Mouse (Mus musculus) intestine, embryonic 15.5 days (tissue): ENCODE data around the gene Chst8. TPM values are rescaled to one million over a fixed set of nuclear protein-coding genes. Genes with fewer than 3 reads are reported as not detected.

ENCODE experiments used
- ATAC-seq: fragments of 200-750 bp; cut with Nextera tagmentation; 2 replicates; pipeline ENCODE4 v1.8.0; 2017; ENCODE audit warnings: moderate TSS enrichment, moderate library complexity
- H3K27ac ChIP-seq: fragments of 300-500 bp; sonication (generic); 2 replicates; pipeline ENCODE4 v1.5.1; 2015; ENCODE audit warnings: mild to moderate bottlenecking, inconsistent platforms
- H3K27me3 ChIP-seq: fragments of 300-500 bp; sonication (generic); replicated peaks from 2 replicates; pipeline ENCODE4 v1.6.1; 2015; ENCODE audit warnings: inconsistent platforms
- H3K36me3 ChIP-seq: fragments of 300-500 bp; sonication (generic); 2 replicates; pipeline ENCODE4 v1.6.1; 2015; ENCODE audit warnings: inconsistent platforms
- H3K4me1 ChIP-seq: fragments of 300-500 bp; sonication (generic); replicated peaks from 2 replicates; pipeline ENCODE4 v1.6.1; 2015; ENCODE audit warnings: inconsistent platforms
- H3K4me2 ChIP-seq: fragments of 300-500 bp; sonication (generic); replicated peaks from 2 replicates; pipeline ENCODE4 v1.6.1; 2015; ENCODE audit warnings: mild to moderate bottlenecking, inconsistent platforms
- H3K4me3 ChIP-seq: fragments of 300-500 bp; sonication (generic); replicated peaks from 2 replicates; pipeline ENCODE4 v1.5.1; 2015; ENCODE audit warnings: inconsistent platforms
- H3K9ac ChIP-seq: fragments of 300-500 bp; sonication (generic); 2 replicates; pipeline ENCODE4 v1.6.1; 2015; ENCODE audit warnings: inconsistent platforms
- H3K9me3 ChIP-seq: fragments of 300-500 bp; sonication (generic); 2 replicates; pipeline ENCODE4 v1.6.1; 2016; ENCODE audit warnings: inconsistent platforms
- WGBS: fragments of 180-500 bp; shearing (Covaris S2); methylation state at CpG from one replicate; pipeline ENCODE4 v1.1.7; 2015; 5-methylcytosine and 5-hydroxymethylcytosine counted together
- polyA plus RNA-seq: library from polyadenylated mRNA; unstranded; fragments of >200 nt; fragmentation: Nextera tagmentation; extraction: Ambion mirVana; gene quantifications from 2 replicates; pipeline ENCODE4 v1.2.1, GENCODE M21; 2015

Chst8 gene
- polyA plus RNA-seq, 1 experiment from 2014 or later, result 3.2 TPM

DNA sequence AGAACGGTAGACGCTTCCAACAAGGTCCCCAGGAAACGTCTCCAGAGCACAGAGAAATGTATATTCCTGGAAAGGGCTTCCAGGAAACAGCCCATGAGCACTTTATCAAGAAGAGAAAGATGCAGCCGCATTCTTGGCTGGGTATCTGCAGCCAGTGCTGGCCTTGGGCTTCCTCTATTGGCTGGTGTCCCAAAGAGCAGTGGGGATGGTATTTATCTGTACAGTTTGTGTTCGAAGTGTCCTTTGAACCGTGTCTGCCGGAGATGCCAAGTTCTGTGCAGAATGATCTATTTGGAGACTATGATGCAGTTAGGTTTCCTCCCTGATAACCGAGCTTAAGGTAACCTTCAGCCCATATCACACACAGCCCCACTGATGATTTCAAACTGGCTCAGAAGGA is 43.0 kb downstream of the Chst8 start:
- H3K9me3 ChIP-seq, result no peaks in the 10 kb centered on the region
- H3K27me3 ChIP-seq, result no peaks in the 10 kb centered on the region
- no peaks in the 10 kb centered on the region for H3K4me1 ChIP-seq
- no peak for ATAC-seq
- no peak overlapping the region for H3K9ac ChIP-seq
- H3K27ac ChIP-seq, result no peak overlapping the region
- no peak overlapping the region for H3K4me2 ChIP-seq
- WGBS, result 55% methylated on average over 8 of the region's 8 CpGs
- no peak overlapping the region for H3K4me3 ChIP-seq
- no peaks in the 10 kb centered on the region for H3K36me3 ChIP-seq

DNA sequence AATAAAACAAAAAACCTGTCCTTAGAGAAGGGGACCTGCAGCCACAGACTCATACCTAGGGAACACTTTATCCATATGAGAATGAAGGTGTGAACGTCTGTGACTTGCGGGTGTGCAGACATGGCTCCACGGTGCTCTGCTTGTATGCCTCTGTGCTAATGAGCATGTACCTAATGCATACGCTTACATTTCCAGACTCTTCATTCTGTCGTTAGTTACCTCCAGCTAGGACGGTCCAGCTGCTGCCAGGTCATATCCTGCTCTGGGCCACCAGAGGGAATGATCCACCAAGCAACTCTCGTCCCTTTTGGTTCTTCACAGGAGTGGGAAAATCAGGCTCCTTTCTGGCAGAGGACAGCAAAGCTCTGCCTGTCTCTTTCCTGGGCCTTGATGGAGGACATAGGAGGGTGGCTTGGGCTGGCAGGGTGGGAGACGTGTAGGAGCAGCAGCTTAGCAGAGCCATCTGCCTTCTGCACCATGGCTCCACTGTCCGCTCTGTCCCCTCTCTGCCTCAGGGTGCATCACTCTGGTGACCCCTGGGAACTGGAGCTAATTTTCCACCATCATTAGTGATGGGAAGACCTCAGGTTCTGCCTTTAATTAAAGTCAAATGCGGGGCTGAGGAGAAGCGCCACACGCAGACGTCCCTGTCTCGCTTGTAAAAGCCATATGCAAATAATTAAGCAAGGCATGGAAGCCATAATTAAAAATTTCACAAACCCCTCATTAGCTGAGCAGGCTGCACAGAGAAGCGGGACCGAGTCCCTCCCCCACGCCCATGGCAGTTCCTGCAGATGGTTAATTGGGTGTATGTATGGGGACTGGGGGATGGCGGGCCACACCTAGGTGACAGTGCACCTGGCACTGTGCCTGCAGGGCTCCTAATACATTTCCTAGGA is 48.0 kb downstream of the Chst8 start:
- Histone ChIP-seq H3K4me2 (no peak overlapping the region), H3K9me3 (no peaks in the 10 kb centered on the region), H3K36me3 (no peaks in the 10 kb centered on the region), H3K27me3 (no peaks in the 10 kb centered on the region), H3K9ac (no peak overlapping the region), H3K27ac (no peak overlapping the region), H3K4me1 (no peaks in the 10 kb centered on the region), H3K4me3 (no peak overlapping the region)
- ATAC-seq, result no peak
- WGBS, result 75% methylated on average over 18 of the region's 18 CpGs

DNA sequence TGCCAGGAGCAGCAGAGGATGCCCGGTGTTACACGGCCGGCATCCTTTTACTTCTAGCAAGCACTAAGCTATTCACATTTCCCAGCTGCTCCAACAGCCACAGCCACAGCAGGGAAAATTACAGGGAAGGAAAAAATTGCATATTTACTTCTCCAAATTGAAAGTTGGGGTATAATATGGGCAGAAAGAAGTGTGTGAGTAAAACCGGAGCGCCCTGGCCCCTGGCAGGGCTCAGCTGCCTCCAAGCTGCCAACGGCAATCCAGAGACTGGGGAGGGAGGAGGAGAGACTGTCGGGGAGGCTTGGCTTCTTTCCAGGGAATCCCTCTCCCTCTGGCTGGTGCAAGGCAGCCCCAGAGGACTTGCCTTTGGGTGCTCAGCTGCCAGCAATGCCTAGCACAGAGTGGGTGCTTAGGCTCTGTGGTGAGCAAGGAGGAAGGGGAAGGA is 53.1 kb downstream of the Chst8 start:
- no peak overlapping the region for H3K27ac ChIP-seq
- H3K9ac ChIP-seq, result no peak overlapping the region
- WGBS, result 53% methylated on average over 7 of the region's 7 CpGs
- H3K9me3 ChIP-seq, result no peaks in the 10 kb centered on the region
- H3K4me2 ChIP-seq, result no peak overlapping the region
- H3K27me3 ChIP-seq, result no peaks in the 10 kb centered on the region
- no peak for ATAC-seq
- 0 out of 2 replicates have a peak, but pooled peaks cover 3% of the 10 kb centered on the region for H3K4me1 ChIP-seq
- H3K4me3 ChIP-seq, result no peak overlapping the region
- H3K36me3 ChIP-seq, result no peaks in the 10 kb centered on the region

DNA sequence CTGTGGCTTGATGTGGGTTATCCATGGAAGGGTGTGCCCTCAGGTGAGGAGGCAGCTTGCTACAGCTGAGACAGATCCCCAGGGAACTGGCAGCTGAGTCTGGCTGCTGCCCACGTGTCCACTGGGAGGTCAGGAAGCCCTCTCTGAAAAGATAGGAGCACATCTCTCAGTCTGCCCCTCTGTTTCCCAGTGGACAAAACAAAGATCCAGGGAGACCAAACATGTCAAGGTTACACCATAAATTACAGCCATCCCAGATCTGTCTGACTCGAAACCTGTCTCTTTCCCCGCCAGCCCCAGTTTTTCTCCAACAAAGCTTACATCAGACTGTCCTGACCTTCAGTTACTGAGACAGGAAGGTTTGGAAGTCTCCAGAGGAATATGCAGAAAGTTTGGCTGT is 53.8 kb downstream of the Chst8 start:
- H3K9me3 ChIP-seq, result no peaks in the 10 kb centered on the region
- H3K27me3 ChIP-seq, result no peaks in the 10 kb centered on the region
- 42% methylated on average over 3 of the region's 3 CpGs for WGBS
- H3K4me2 ChIP-seq, result no peak overlapping the region
- ATAC-seq, result no peak
- H3K4me3 ChIP-seq, result no peak overlapping the region
- H3K9ac ChIP-seq, result no peak overlapping the region
- H3K27ac ChIP-seq, result no peak overlapping the region
- H3K36me3 ChIP-seq, result no peaks in the 10 kb centered on the region
- H3K4me1 ChIP-seq, result 0 out of 2 replicates have a peak, but pooled peaks cover 3% of the 10 kb centered on the region

DNA sequence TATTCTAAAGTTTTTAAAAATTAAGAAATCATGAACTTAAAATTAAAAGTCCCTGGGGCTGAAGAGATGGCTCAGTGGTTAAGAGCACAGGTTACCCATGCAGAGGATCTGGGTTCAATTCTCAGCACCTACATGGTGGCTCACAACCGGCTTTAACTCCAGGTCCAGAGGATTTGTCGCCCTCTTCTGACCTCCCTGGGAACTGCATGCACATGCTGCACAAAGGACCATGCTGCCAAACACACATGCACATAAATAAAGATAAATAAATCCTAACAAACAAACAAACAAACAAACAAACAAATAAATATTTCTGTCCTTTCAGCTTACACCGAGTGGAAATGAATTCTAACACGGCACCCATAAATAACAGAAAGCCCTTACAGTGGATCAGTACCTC is 55.0 kb downstream of the Chst8 start:
- H3K4me3 ChIP-seq, result no peak overlapping the region
- ATAC-seq, result no peak
- H3K9ac ChIP-seq, result no peak overlapping the region
- no peaks in the 10 kb centered on the region for H3K27me3 ChIP-seq
- peaks cover 5% of the 10 kb centered on the region; the same call in 1 of the 2 replicates for H3K4me1 ChIP-seq
- WGBS, result 80% methylated on average over 4 of the region's 4 CpGs
- no peak overlapping the region for H3K4me2 ChIP-seq
- H3K27ac ChIP-seq, result no peak overlapping the region
- H3K36me3 ChIP-seq, result no peaks in the 10 kb centered on the region
- H3K9me3 ChIP-seq, result no peaks in the 10 kb centered on the region

DNA sequence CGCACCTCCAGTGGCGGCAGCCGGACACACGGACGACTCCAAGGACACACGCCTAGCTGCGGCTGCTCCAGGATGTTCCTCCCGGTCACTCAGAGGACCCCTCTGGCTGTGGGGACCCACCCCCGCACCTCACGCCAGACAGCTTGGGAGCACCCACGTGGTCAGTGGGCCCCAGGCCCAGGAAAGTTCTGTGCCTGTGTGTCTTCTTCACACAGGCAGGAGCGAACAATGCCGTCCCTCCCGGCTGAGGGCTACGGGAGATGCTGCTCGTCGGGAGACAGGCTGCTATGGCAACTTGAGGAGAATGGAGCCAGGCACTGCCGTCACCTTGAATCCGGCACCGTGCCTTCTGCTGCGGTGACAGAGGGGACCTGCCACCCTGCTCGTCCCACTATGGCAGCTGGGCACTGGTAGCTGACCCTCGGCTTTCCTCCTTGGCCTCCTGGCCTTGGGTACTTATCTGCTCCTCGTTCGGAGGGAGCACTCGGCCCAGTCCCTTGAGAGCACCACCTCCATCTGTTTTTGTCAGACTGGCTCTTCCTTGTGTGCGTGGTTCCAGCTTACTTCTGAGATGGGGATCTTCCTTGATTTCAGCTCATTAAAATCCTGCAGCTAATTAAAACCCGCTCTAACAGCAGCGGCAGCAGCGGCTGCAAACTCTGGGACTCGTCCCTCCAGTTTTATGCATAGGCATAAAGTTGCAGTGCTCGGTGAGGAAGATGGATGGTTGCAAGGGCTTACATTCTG is 59.2 kb downstream of the Chst8 start:
- no peak overlapping the region for H3K9ac ChIP-seq
- no peaks in the 10 kb centered on the region for H3K27me3 ChIP-seq
- H3K27ac ChIP-seq, result no peak overlapping the region
- H3K4me2 ChIP-seq, result no peak overlapping the region
- 67% methylated on average over 32 of the region's 32 CpGs for WGBS
- no peaks in the 10 kb centered on the region for H3K9me3 ChIP-seq
- H3K4me1 ChIP-seq, result peaks cover 6% of the 10 kb centered on the region; the same call in 1 of the 2 replicates
- H3K4me3 ChIP-seq, result no peak overlapping the region
- 0 out of 2 replicates have a peak, but pooled peaks have one; percentile 25 for ATAC-seq
- H3K36me3 ChIP-seq, result no peaks in the 10 kb centered on the region

DNA sequence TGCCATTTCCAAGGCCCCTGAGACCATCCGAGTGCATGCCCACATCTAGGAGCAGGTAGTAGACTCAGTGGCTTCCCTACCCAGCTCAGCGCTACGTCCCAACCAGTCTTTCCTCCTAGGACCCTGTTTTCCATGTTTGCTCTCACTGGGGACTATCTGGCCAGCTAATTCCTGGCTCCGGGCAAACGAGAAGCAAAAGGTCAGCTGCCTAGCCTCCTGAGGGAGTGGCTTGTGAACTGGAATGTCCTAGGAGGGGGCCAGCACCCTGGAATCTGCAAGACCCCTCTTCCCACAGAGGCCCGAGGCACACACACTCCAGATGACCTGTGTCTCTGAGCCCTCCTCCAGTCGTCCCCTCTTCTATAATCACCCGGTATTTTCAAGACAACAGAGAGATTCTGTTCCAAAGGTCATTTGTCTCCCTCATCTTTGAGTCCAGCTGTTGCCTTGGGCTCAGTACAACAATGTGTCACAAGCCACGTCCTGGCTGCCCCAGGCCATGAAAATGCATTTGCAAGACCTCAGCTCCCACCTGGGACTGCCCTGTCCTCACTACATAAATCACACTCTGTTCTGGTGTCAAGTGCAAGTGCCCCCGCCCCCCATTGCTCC is 60.3 kb downstream of the Chst8 start:
- Histone ChIP-seq H3K27ac (no peak overlapping the region), H3K9ac (no peak overlapping the region), H3K27me3 (no peaks in the 10 kb centered on the region), H3K4me1 (peaks cover 6% of the 10 kb centered on the region; the same call in 1 of the 2 replicates), H3K4me3 (no peak overlapping the region), H3K9me3 (no peaks in the 10 kb centered on the region), H3K36me3 (no peaks in the 10 kb centered on the region), H3K4me2 (no peak overlapping the region)
- 0 out of 2 replicates have a peak, but pooled peaks have one; percentile 31 for ATAC-seq
- WGBS, result 31% methylated on average over 10 of the region's 10 CpGs

DNA sequence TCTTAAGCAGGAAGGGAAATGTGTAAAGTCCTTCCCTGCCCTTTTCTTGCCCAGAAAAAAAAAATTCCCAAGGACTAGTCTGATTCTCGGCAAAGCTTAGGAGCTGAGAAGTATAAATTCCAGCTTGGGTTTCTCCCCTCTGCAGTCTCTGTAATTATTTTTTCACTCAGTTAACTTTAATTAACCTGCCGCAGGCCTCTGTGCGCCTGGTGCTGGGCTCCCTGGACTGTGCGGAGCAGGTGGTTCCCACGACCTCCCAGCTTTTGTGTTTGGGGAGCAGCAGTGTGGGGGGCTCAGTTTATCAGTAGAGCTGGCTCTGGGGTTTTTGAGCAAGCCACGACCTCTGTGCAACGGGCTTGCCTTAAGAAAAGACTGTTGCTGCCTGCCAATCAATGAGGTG is 62.2 kb downstream of the Chst8 start:
- no peak for ATAC-seq
- peaks cover 16% of the 10 kb centered on the region for H3K4me1 ChIP-seq

DNA sequence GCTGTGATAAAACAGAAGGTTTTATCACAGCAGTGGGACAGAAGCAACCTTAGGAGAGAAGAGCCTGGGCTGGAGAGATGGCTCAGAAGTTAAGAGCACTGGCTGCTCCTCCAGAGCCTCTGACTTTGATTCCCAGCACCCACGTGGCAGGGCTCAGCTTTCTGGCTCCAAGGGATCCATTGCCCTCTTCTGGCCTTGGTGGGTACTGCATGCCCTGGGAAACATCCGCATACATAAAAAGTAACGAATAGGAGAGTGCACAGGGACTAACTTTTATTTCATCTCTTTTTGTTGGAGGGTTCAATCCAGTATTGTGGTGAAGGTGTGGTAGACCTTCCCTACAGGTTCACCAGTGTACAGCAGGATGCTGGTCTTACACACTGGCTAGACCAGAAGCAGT is 62.8 kb downstream of the Chst8 start:
- Histone ChIP-seq H3K4me2 (no peak overlapping the region), H3K36me3 (no peaks in the 10 kb centered on the region), H3K4me1 (peaks cover 16% of the 10 kb centered on the region), H3K4me3 (no peak overlapping the region), H3K9ac (no peak overlapping the region), H3K27ac (no peak overlapping the region), H3K27me3 (no peaks in the 10 kb centered on the region), H3K9me3 (no peaks in the 10 kb centered on the region)
- WGBS, result 53% methylated on average over 3 of the region's 3 CpGs
- ATAC-seq, result no peak

More for the DNA sequence above, 62.2 kb downstream of the Chst8 start:
- no peaks in the 10 kb centered on the region for H3K9me3 ChIP-seq
- H3K27ac ChIP-seq, result no peak overlapping the region
- H3K4me2 ChIP-seq, result no peak overlapping the region
- H3K9ac ChIP-seq, result no peak overlapping the region
- WGBS, result 73% methylated on average over 7 of the region's 7 CpGs
- H3K4me3 ChIP-seq, result no peak overlapping the region
- no peaks in the 10 kb centered on the region for H3K36me3 ChIP-seq
- H3K27me3 ChIP-seq, result no peaks in the 10 kb centered on the region

DNA sequence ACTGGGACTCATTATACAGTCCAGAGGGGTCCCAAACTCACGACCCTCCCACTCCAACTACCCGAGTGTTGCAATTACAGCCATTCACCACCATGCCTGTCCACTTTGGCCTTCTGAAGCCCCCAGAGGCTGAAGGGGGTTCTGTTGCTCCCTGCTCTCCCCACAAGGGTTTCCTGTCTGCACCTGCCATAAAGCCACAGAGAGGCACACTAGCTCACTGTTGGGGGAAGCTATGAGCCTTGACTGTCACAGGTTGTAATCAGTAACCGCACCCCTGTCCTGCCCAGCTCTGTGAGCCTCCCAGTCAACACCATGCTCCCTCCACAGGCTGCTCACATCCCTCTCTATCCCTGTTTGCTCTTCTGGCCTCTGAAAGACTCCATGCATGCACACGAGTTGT is 64.0 kb downstream of the Chst8 start:
- H3K9me3 ChIP-seq, result no peaks in the 10 kb centered on the region
- H3K27me3 ChIP-seq, result no peaks in the 10 kb centered on the region
- 70% methylated on average over 4 of the region's 4 CpGs for WGBS
- ATAC-seq, result no peak
- no peak overlapping the region for H3K4me3 ChIP-seq
- H3K4me1 ChIP-seq, result peaks cover 16% of the 10 kb centered on the region
- no peak overlapping the region for H3K4me2 ChIP-seq
- H3K36me3 ChIP-seq, result no peaks in the 10 kb centered on the region
- no peak overlapping the region for H3K9ac ChIP-seq
- no peak overlapping the region for H3K27ac ChIP-seq

DNA sequence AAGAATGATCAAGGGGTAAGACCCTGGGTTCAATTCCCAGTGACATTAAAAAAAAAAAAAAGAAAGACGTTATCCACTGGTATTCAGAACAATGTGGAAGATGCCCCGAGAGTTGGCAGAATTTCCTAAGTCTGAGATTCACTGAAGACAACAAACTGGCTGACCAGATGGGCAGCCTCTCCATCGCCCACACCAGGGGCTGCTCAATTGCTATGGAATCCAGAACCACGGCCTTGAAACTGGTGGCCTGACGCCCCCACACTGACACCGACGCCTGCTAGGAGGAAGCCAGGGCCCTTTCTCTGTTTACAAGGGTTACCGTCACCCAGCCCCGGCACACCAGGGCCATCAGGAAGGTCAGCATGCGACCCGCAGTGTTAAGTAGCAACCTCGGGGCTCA is 64.8 kb downstream of the Chst8 start:
- Histone ChIP-seq H3K9ac (no peak overlapping the region), H3K36me3 (no peaks in the 10 kb centered on the region), H3K4me3 (no peak overlapping the region), H3K9me3 (no peaks in the 10 kb centered on the region), H3K4me2 (no peak overlapping the region), H3K4me1 (peaks cover 13% of the 10 kb centered on the region), H3K27ac (no peak overlapping the region), H3K27me3 (no peaks in the 10 kb centered on the region)
- 49% methylated on average over 12 of the region's 12 CpGs for WGBS
- no peak for ATAC-seq

DNA sequence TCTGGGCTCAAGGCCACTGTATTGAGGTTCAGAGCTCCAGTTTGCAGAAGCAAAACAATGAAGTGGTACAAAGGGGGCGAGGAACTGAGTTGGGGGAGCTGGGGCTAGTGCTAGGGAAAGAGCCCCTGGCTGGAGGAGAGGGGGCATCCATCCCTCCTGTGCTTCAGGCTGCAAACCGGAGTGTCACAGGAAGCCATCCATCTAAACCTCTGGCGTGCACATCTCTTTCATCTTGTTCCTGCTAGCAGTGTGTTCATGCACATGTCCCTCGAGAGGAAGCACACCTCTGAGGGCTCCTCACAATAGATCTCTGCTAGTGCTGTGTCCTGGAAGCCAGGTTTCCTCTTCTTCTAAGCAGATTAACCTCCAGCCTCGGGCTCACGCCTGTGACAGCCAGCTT is 65.9 kb downstream of the Chst8 start:
- 0 out of 2 replicates have a peak, but pooled peaks have one; percentile 5 for ATAC-seq
- Histone ChIP-seq H3K27ac (peak overlapping the region; percentile 70), H3K4me2 (no peak overlapping the region), H3K9me3 (no peaks in the 10 kb centered on the region), H3K36me3 (no peaks in the 10 kb centered on the region), H3K4me1 (peaks cover 9% of the 10 kb centered on the region; the same call in 1 of the 2 replicates), H3K27me3 (no peaks in the 10 kb centered on the region), H3K4me3 (no peak overlapping the region), H3K9ac (no peak overlapping the region)
- WGBS, result 32% methylated on average over 6 of the region's 6 CpGs
